ENCODE assay signal across 8 mouse cellular contexts in genomic region chr8:121082218-121083092, GRCm38 (mm10). TPM values are rescaled to one million over a fixed set of nuclear protein-coding genes. Genes with fewer than 3 reads are reported as not detected.
DNase-seq lines count a peak whose midpoint lies in the region; ATAC-seq and TF ChIP-seq lines count a peak whose summit lies in the region.

No protein-coding gene starts in this region.

- H3K36me3 ChIP-seq in E14TG2a.4 (ENCODE audit: insufficient read depth, low read length): no peaks in the 10 kb centered on the region
- H3K36me3 ChIP-seq in hindbrain, embryonic 11.5 days (ENCODE audit: control insufficient read depth, insufficient read depth, low read length): no peaks in the 10 kb centered on the region

- ATAC-seq in hindbrain, embryonic 11.5 days (ENCODE audit: low FRiP score): no peak

- H3K27ac ChIP-seq in hindbrain, embryonic 11.5 days (ENCODE audit: low read depth, low read length): no peak overlapping the region

- H3K9ac ChIP-seq in hindbrain, embryonic 11.5 days (ENCODE audit: low read depth, low read length): no peak overlapping the region

- peak overlapping the region; percentile 78 for H3K4me3 ChIP-seq in E14TG2a.4 (replicated peaks; ENCODE audit: low read length)
- peak overlapping the region; percentile 37 for H3K4me3 ChIP-seq in hindbrain, embryonic 11.5 days (ENCODE audit: low read depth, low read length)

- DNase-seq in embryo, embryonic 10 days (ENCODE audit: low spot score): peak; percentile 38
- DNase-seq in embryo, embryonic 11 days: no peak
- peak; percentile 60 for DNase-seq in hindbrain, embryonic 11.5 days (ENCODE audit: low spot score)
- peak; percentile 34 for DNase-seq in lung, postnatal 14 days
- no peak for DNase-seq in spleen, postnatal 4 days (ENCODE audit: low spot score in 2 of 2)
- no peak for DNase-seq in urinary bladder, postnatal 4 days (ENCODE audit: low spot score in 2 of 2)
- DNase-seq in thymus, postnatal 0 days (ENCODE audit: low spot score): no peak

- peaks cover 94% of the 10 kb centered on the region for H3K27me3 ChIP-seq in E14TG2a.4 (ENCODE audit: insufficient read depth, low read length)
- H3K27me3 ChIP-seq in hindbrain, embryonic 11.5 days (ENCODE audit: control insufficient read depth, insufficient read depth, low read length): peaks cover 99% of the 10 kb centered on the region

- WGBS in hindbrain, embryonic 11.5 days: under 1% methylated on average over 57 of the region's 57 CpGs

- no peak for TF ChIP-seq CTCF in E14TG2a.4 (conservative IDR thresholded peaks at IDR 0.05; ENCODE audit: low read length)

- H3K4me1 ChIP-seq in E14TG2a.4 (replicated peaks; ENCODE audit: low read depth, low read length): peaks cover 36% of the 10 kb centered on the region
- peaks cover 13% of the 10 kb centered on the region for H3K4me1 ChIP-seq in hindbrain, embryonic 11.5 days (replicated peaks; ENCODE audit: control insufficient read depth, insufficient read depth, low read length)

- peak overlapping the region; percentile 84 for H3K4me2 ChIP-seq in hindbrain, embryonic 11.5 days (replicated peaks; ENCODE audit: low read depth, low read length)

- H3K9me3 ChIP-seq in E14TG2a.4 (ENCODE audit: low read length): no peaks in the 10 kb centered on the region
- H3K9me3 ChIP-seq in hindbrain, embryonic 11.5 days (ENCODE audit: control insufficient read depth, low read length): no peaks in the 10 kb centered on the region

RNA-seq across cellular contexts. Expression of gene Foxf1, which starts 1.7 kb away (rescaled TPM):
- 2.1 and 2.3 TPM in 2 replicates for polyA plus RNA-seq in hindbrain, embryonic 11.5 days (2014; fragmentation: Nextera tagmentation; extraction: Ambion mirVana)
- polyA plus RNA-seq in thymus, postnatal 0 days (2015; fragmentation: Nextera tagmentation; extraction: Ambion mirVana): 0.12 and 0.16 TPM in 2 replicates

RNA-seq across cellular contexts. Expression of gene Mthfsd, which starts 25.7 kb away (rescaled TPM):
- polyA plus RNA-seq in hindbrain, embryonic 11.5 days (2014; fragmentation: Nextera tagmentation; extraction: Ambion mirVana): 53.5 and 56.1 TPM in 2 replicates
- 36.4 and 37.1 TPM in 2 replicates for polyA plus RNA-seq in thymus, postnatal 0 days (2015; fragmentation: Nextera tagmentation; extraction: Ambion mirVana)

RNA-seq across cellular contexts. Expression of gene Foxc2, which starts 33.5 kb away (rescaled TPM):
- polyA plus RNA-seq in hindbrain, embryonic 11.5 days (2014; fragmentation: Nextera tagmentation; extraction: Ambion mirVana): 6.8 and 8.0 TPM in 2 replicates
- polyA plus RNA-seq in thymus, postnatal 0 days (2015; fragmentation: Nextera tagmentation; extraction: Ambion mirVana): 0.31 and 0.39 TPM in 2 replicates

RNA-seq across cellular contexts. Expression of gene Foxl1, which starts 45.3 kb away (rescaled TPM):
- polyA plus RNA-seq in hindbrain, embryonic 11.5 days (2014; fragmentation: Nextera tagmentation; extraction: Ambion mirVana): 0.73 and 1.9 TPM in 2 replicates
- polyA plus RNA-seq in thymus, postnatal 0 days (2015; fragmentation: Nextera tagmentation; extraction: Ambion mirVana): 0.10 and 0.12 TPM in 2 replicates

Comparison
In these comparisons a context has a peak if more than half of its experiments do, and no peak if none do; other contexts are left out.
1. DNase-seq: peak in embryo, embryonic 10 days (single experiment), hindbrain, embryonic 11.5 days (single experiment) and lung, postnatal 14 days (single experiment); none in embryo, embryonic 11 days (single experiment), spleen, postnatal 4 days (0 of 2), urinary bladder, postnatal 4 days (0 of 2) and thymus, postnatal 0 days (single experiment).